Mouse (Mus musculus): ENCODE data around the gene 1700074P13Rik. TPM values are rescaled to one million over a fixed set of nuclear protein-coding genes. Genes with fewer than 3 reads are reported as not detected.

1700074P13Rik gene
- not detected for polyA plus RNA-seq (2012; fragmentation: generic; extraction: Trizol)

GRCm38 (mm10) chr6:40940457-40940856 is at the start of gene 1700074P13Rik:
1700074P13Rik (minus strand) TSS chr6:40940557.

GRCm38 (mm10) chr6:40964454-40964853 is 24.1 kb upstream of the 1700074P13Rik start, which contains the start of gene 1810009J06Rik:
1810009J06Rik (plus strand) TSS chr6:40964754.

GRCm38 (mm10) chr6:40951770-40952169 is 11.4 kb upstream of the 1700074P13Rik start, which contains the start of gene Gm4744:
Gm4744 (minus strand) TSS chr6:40951870.

GRCm38 (mm10) chr6:40900287-40900686 is 40.1 kb downstream of the 1700074P13Rik start, which contains the start of gene Prss58:
Prss58 (minus strand) TSS chr6:40900387.

GRCm38 (mm10) chr6:40887394-40887793 is 53.0 kb downstream of the 1700074P13Rik start, which contains the start of gene Moxd2:
Moxd2 (minus strand) TSS chr6:40887494.

Other genes with a start within 250 kb of the 1700074P13Rik start
- gene Moxd2, start 53.1 kb downstream of the 1700074P13Rik start, polyA plus RNA-seq (2012; fragmentation: generic; extraction: Trizol) = not detected
- gene Prss58, start 40.2 kb downstream of the 1700074P13Rik start, polyA plus RNA-seq (2012; fragmentation: generic; extraction: Trizol) = not detected
- gene Gm4744, start 11.3 kb upstream of the 1700074P13Rik start, polyA plus RNA-seq (2012; fragmentation: generic; extraction: Trizol) = not detected
- gene 1810009J06Rik, start 24.2 kb upstream of the 1700074P13Rik start, polyA plus RNA-seq (2012; fragmentation: generic; extraction: Trizol) = not detected
- gene Gm2663, start 58.9 kb upstream of the 1700074P13Rik start, polyA plus RNA-seq (2012; fragmentation: generic; extraction: Trizol) = not detected
- under 1 TPM in 1 of 2 experiments, not detected in 1; 0.01 TPM for gene 2210010C04Rik, start 95.0 kb upstream of the 1700074P13Rik start, polyA plus RNA-seq (2012; fragmentation: generic; extraction: Trizol)